Mouse (Mus musculus) heart, embryonic 13.5 days (tissue): ENCODE results near the gene Ep300. TPM values are rescaled to one million over a fixed set of nuclear protein-coding genes. Genes with fewer than 3 reads are reported as not detected.

Experiments
- ATAC-seq: fragments of 200-750 bp; cut with Nextera tagmentation; 2 replicates; pipeline ENCODE4 v1.8.0; 2017; ENCODE audit warnings: moderate TSS enrichment; ENCODE audit not compliant: insufficient number of reproducible peaks, low FRiP score, low TSS enrichment; ENCODE audit errors: extremely low read depth
- H3K27ac ChIP-seq: fragments of 300-500 bp; sonication (generic); replicated peaks from 2 replicates; pipeline ENCODE4 v1.5.1; 2015; ENCODE audit warnings: moderate library complexity, mild to moderate bottlenecking, inconsistent platforms
- H3K27me3 ChIP-seq: fragments of 300-500 bp; sonication (generic); replicated peaks from 2 replicates; pipeline ENCODE4 v1.6.1; 2015; ENCODE audit warnings: mild to moderate bottlenecking, inconsistent platforms
- H3K36me3 ChIP-seq: fragments of 300-500 bp; sonication (generic); 2 replicates; pipeline ENCODE4 v1.6.1; 2015; ENCODE audit warnings: mild to moderate bottlenecking, inconsistent platforms
- H3K4me1 ChIP-seq: fragments of 300-500 bp; sonication (generic); 2 replicates; pipeline ENCODE4 v1.6.1; 2015; ENCODE audit warnings: inconsistent platforms
- H3K4me2 ChIP-seq: fragments of 300-500 bp; sonication (generic); 2 replicates; pipeline ENCODE4 v1.6.1; 2015; ENCODE audit warnings: inconsistent platforms, mild to moderate bottlenecking, moderate library complexity
- H3K4me3 ChIP-seq: fragments of 300-500 bp; sonication (generic); 2 replicates; pipeline ENCODE4 v1.5.1; 2015; ENCODE audit warnings: moderate library complexity, mild to moderate bottlenecking, inconsistent platforms
- H3K9ac ChIP-seq: fragments of 300-500 bp; sonication (generic); 2 replicates; pipeline ENCODE4 v1.6.1; 2015; ENCODE audit warnings: inconsistent platforms, mild to moderate bottlenecking, moderate library complexity
- H3K9me3 ChIP-seq: fragments of 300-500 bp; sonication (generic); 2 replicates; pipeline ENCODE4 v1.6.1; 2016; ENCODE audit warnings: inconsistent platforms
- WGBS: fragments of 180-500 bp; shearing (Covaris S2); methylation state at CpG from one replicate; pipeline ENCODE4 v1.1.7; 2015; ENCODE audit warnings: mixed read lengths; 5-methylcytosine and 5-hydroxymethylcytosine counted together
- polyA plus RNA-seq: library from polyadenylated mRNA; unstranded; fragments of >200 nt; fragmentation: Nextera tagmentation; extraction: Ambion mirVana; gene quantifications from 2 replicates; pipeline ENCODE4 v1.2.1, GENCODE M21; 2015

The Ep300 gene
- 12.3 and 12.6 TPM in 2 replicates for polyA plus RNA-seq

DNA sequence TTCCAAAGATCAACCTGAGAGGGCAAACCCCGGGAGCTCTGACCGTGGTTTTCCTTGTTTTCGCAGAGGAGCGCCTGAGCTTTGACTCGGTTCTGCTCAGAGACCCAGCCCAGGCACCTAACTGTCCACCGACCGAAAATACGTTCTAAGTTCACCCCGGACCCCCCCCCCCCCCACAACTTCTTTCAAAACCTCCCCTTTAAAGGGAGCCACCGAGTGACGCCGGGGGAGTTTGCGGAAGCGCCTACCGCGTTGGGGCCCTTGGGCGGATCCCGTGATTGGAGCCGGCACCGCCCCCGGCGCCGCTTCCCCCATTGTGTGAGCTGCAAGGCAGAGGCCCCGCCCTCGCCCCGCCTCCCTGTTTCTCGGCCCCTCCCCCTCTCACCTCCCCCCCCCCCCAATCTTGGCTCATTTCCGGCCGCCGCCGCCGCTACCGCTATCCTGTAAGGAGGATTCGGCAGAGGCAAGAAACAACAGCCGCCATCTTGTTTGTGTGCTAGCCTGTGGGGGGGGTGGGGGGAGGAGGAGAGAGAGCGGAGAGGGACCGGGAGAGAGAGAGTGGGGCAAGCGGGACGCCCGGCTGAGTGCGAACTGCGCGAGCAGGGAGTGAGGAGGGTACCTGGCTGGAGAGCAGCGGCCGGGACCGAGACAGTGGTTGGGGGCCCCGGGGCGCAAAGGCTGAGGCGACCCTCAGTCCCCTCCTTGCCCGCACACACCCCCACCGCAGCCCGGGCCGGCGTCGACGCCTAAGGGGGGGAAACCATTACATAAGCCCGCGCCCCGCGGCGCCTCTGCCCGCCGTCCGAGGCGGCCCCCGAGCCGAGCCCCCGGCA lies at the start of gene Ep300:
TSS of gene Ep300 (plus strand) at position 439 of the 833 bp plus-strand sequence.
- peak within 1 kb of the TSS; percentile 100 for H3K9ac ChIP-seq
- H3K27ac ChIP-seq = peak within 1 kb of the TSS; percentile 100
- WGBS = under 1% methylated on average over 49 of the region's 68 CpGs
- no peaks in the 10 kb centered on the region for H3K9me3 ChIP-seq
- H3K27me3 ChIP-seq = no peaks in the 10 kb centered on the region
- H3K4me2 ChIP-seq = peak within 1 kb of the TSS; percentile 92
- peaks cover 14% of the 10 kb centered on the region for H3K36me3 ChIP-seq
- peaks cover 32% of the 10 kb centered on the region for H3K4me1 ChIP-seq
- peak; percentile 91 for ATAC-seq
- peak within 1 kb of the TSS; percentile 85 for H3K4me3 ChIP-seq

DNA sequence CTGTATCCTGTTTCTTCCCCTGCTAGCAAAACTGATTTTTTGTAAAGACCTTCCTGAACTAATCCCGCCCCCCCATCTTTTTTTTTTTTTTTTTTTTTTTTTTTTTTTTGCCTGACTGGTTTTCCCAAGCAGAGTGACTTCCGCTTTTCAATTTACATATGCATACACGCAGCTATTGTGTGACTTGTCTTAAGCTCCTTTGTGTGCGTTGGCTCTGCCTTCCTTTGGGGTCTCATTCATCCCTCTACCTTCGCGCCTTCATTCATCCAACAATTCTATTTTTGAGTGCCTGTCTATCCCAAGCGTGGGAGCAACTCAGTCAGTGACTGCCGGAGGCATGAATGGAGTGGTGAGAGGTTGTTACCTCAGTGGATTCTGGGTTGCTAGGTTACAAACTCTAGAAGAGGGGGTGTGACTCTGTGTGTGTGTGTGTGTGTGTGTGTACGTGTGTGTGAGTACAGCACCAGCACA lies 49.2 kb upstream of the Ep300 start:
- WGBS = 36% methylated on average over 9 of the region's 9 CpGs
- H3K9ac ChIP-seq = no peak overlapping the region
- ATAC-seq = no peak

DNA sequence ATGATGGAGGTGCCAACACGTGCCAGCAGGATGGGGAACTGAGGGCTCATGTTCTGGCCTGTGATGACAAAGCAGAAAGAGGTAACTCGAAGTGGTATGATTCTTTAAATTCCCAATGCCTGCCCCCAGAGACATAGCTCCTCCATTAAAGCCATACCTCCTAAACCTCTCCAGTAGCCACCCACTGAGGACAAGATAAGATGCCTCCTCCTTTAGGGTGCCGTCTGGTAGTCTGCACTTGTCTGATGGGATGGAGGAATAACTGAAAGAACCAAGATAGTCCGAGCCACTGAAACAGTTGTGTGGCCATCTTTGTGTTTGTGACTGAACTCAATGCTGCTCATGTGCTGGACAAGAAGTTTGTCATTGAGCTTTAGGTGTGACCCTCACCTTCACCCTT lies 47.0 kb upstream of the Ep300 start:
- Histone ChIP-seq H3K9me3 (no peaks in the 10 kb centered on the region), H3K4me1 (no peaks in the 10 kb centered on the region), H3K4me3 (no peak overlapping the region), H3K9ac (no peak overlapping the region), H3K27me3 (no peaks in the 10 kb centered on the region), H3K4me2 (no peak overlapping the region), H3K36me3 (no peaks in the 10 kb centered on the region), H3K27ac (no peak overlapping the region)
- no peak for ATAC-seq
- 65% methylated on average over 4 of the region's 4 CpGs for WGBS

More for the DNA sequence above, 49.2 kb upstream of the Ep300 start:
- Histone ChIP-seq H3K9me3 (no peaks in the 10 kb centered on the region), H3K4me1 (no peaks in the 10 kb centered on the region), H3K27me3 (no peaks in the 10 kb centered on the region), H3K4me3 (no peak overlapping the region), H3K27ac (no peak overlapping the region), H3K4me2 (no peak overlapping the region; the same call in 1 of the 2 replicates), H3K36me3 (no peaks in the 10 kb centered on the region)

DNA sequence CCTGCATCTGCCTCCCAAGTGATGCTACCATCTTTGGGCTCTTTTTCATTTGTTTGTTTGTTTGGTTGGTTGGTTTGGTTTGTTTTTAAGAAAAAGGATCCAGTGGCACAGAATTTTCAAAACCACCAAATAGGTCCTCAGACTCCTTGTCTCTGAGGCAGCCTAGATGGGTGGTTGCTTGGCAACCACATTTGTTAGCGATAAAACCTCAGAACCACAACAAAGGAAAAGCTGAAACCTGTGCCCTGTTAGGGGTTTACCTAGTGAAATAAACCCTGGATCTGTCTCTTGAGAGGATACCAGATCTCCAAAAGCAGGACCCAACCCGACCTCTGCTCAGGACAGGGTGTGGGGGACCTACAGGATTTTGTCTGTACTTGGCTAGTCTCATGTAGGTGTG lies 45.6 kb upstream of the Ep300 start:
- no peaks in the 10 kb centered on the region for H3K9me3 ChIP-seq
- no peak overlapping the region for H3K4me2 ChIP-seq
- H3K36me3 ChIP-seq = no peaks in the 10 kb centered on the region
- H3K9ac ChIP-seq = no peak overlapping the region
- 67% methylated on average over 2 of the region's 2 CpGs for WGBS
- no peaks in the 10 kb centered on the region for H3K27me3 ChIP-seq
- H3K4me3 ChIP-seq = no peak overlapping the region
- no peak overlapping the region for H3K27ac ChIP-seq
- no peaks in the 10 kb centered on the region for H3K4me1 ChIP-seq
- no peak for ATAC-seq

DNA sequence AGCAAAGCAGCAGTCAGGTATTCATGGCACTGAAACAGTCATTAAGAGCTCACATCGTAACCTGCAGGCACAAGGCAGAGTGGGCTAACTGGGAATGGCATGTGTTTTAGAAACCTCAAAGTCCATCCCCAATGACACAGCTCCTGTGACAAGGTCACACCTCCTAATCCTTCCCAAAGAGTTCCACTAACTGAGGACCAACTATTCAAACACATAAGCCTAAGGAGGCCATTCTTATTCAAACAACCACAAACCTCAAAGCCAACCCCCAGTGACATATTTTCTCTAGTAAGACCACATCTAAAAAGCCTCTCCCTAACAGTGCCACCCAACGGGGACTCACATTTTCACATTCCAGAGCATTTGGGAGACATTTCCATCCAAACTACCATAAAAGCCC lies 40.2 kb upstream of the Ep300 start:
- ATAC-seq = no peak

DNA sequence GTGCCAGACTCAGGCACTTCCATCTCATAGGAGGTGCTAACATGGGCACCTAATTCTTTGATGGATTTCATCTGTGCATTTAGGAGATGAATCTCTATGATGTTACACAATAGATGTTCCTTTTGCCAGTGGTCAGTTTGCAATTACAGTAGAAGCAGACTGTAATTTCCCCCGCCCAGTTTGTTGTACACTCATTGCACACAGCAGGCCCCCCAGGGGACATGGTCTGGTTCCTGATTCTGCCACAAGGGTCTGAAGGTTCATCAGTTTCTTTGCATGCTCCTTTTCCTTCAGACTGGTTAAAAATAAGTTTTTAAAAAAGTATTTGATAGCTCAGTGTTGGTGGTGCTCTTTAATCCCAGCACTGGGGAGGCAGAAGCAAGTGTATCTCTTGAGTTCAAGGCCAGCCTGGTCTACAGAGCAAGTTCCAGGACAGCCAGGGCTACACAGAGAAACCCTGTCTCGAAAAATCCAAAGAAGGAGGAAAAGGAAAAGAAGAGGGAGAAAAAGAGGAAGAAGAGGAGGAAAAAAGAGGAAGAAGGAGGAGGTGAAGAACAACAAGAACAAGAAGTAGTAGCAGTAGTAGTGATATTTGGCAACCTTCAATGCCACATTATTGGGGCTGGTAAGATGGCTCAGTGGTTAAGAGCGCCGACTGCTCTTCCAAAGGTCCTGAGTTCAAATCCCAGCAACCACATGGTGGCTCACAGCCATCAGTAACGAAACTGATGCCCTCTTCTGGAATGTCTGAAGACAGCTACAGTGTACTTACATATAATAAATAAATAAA lies 39.6 kb upstream of the Ep300 start:
- H3K36me3 ChIP-seq = no peaks in the 10 kb centered on the region
- no peak for ATAC-seq

More for the DNA sequence above, 40.2 kb upstream of the Ep300 start:
- Histone ChIP-seq H3K4me2 (no peak overlapping the region), H3K9ac (no peak overlapping the region), H3K4me1 (no peaks in the 10 kb centered on the region), H3K9me3 (no peaks in the 10 kb centered on the region), H3K27me3 (no peaks in the 10 kb centered on the region), H3K36me3 (no peaks in the 10 kb centered on the region), H3K4me3 (no peak overlapping the region), H3K27ac (no peak overlapping the region)
- 75% methylated on average over 2 of the region's 2 CpGs for WGBS

DNA sequence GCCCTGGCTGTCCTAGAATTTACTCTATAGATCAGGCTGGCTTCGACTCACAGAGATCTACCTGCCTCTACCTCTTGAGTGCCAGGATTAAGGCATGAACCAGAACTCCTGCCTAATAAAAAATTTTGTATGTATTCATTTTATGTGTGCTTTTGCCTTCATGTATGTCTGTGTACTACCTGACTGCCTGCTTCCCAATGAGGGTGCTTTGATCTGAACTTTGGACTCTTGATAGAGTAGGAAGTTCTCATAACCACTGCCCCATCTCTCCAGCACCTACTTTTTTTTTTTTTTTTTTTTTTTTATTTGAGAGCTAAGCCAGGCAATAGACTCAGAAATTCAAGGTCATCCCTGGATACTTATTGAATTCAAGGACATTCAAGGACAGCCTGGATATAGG lies 31.7 kb upstream of the Ep300 start:
- no peak overlapping the region for H3K4me3 ChIP-seq
- no peak for ATAC-seq
- WGBS = 76% methylated on average over 1 of the region's 1 CpGs
- H3K27ac ChIP-seq = no peak overlapping the region
- H3K4me1 ChIP-seq = 0 out of 2 replicates have a peak, but pooled peaks cover 4% of the 10 kb centered on the region
- no peak overlapping the region for H3K9ac ChIP-seq
- H3K36me3 ChIP-seq = no peaks in the 10 kb centered on the region
- H3K27me3 ChIP-seq = no peaks in the 10 kb centered on the region
- no peak overlapping the region for H3K4me2 ChIP-seq
- H3K9me3 ChIP-seq = no peaks in the 10 kb centered on the region

More for the DNA sequence above, 39.6 kb upstream of the Ep300 start:
- H3K9me3 ChIP-seq = no peaks in the 10 kb centered on the region
- H3K4me2 ChIP-seq = no peak overlapping the region
- no peak overlapping the region for H3K27ac ChIP-seq
- no peaks in the 10 kb centered on the region for H3K27me3 ChIP-seq
- no peak overlapping the region for H3K4me3 ChIP-seq
- no peaks in the 10 kb centered on the region for H3K4me1 ChIP-seq
- no peak overlapping the region for H3K9ac ChIP-seq
- 77% methylated on average over 5 of the region's 5 CpGs for WGBS

DNA sequence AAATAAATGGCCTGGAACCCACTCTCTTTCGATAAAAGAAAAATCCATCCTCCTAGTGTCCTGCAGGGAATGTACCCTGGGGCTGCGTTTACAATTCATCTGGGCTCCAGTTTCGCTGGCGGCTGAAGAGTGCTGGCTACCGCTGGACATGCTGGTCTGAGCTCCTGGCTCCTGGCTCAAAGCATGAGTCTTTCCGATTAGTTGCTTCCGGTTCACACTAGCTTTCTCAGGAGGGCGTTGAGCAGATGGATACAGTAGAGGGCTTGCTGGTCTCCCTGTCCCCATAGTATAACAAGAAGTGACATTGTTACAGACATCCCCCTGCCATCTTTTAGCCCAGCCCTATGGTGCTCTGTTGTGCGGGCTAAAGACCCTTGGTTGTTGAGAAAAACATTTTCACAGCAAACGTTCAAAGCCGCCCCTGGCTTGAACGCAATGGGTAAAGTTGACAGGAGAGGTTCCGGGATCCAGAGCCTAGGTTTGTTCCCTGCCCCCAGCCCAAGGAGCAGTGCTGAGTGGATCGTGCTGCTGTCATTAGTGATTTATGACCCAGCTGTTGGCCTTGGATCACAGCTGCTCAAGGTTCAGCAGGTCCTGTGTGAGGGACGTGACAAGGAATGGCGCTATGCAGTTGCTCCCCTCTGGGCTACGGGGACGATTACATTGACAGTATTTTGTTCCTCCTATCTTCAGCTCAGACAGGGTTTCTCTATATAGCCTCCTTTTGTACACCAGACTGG lies 30.4 kb upstream of the Ep300 start:
- 58% methylated on average over 18 of the region's 18 CpGs for WGBS
- no peak overlapping the region for H3K4me2 ChIP-seq

DNA sequence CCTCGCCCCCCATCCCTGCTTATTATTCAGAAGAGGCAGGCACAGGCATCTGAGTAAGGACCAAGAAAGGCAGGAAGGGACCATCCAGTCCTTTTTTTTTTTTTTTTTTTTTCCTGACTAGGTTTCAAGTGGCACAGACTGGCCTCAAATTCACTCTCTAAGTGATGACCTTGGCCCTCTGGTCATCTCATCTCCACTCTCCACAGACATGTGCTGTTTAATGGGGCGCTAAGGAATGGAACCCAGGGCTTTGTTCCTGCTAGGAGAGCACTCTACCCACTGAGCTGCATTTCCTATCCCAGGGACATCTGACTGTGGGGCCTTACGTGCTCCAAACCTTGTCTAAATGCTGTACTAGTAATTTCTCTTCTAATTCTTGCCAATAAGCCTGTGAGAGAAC lies 29.2 kb upstream of the Ep300 start:
- no peaks in the 10 kb centered on the region for H3K36me3 ChIP-seq
- no peak overlapping the region for H3K27ac ChIP-seq
- H3K4me3 ChIP-seq = no peak overlapping the region
- 0 out of 2 replicates have a peak, but pooled peaks cover 4% of the 10 kb centered on the region for H3K4me1 ChIP-seq
- H3K4me2 ChIP-seq = no peak overlapping the region
- H3K9ac ChIP-seq = no peak overlapping the region
- H3K9me3 ChIP-seq = no peaks in the 10 kb centered on the region
- no peaks in the 10 kb centered on the region for H3K27me3 ChIP-seq
- no peak for ATAC-seq
- 74% methylated on average over 3 of the region's 3 CpGs for WGBS

More for the DNA sequence above, 30.4 kb upstream of the Ep300 start:
- Histone ChIP-seq H3K4me1 (0 out of 2 replicates have a peak, but pooled peaks cover 4% of the 10 kb centered on the region), H3K9me3 (no peaks in the 10 kb centered on the region), H3K27me3 (no peaks in the 10 kb centered on the region), H3K9ac (no peak overlapping the region), H3K36me3 (no peaks in the 10 kb centered on the region), H3K27ac (no peak overlapping the region), H3K4me3 (no peak overlapping the region)
- ATAC-seq = no peak

DNA sequence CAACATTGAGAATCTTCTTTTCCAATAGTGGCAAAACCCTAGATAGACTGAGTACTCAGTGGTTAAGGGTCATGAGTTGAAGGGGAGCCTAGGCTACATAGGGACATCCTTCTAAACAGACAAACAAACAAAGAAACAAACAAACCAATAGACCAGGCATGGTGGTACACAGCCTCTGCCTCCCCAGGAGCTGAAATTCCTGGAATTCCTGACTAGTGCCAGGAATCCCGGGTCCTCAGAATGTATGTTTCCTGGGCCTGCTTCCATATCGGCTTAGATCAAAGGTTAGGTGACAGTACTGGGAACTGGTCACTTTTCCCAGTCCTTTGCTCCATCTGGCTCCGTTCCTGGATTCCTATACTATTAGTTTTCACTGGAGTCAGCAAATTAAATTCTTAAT lies 23.6 kb upstream of the Ep300 start:
- no peaks in the 10 kb centered on the region for H3K36me3 ChIP-seq
- H3K9ac ChIP-seq = no peak overlapping the region
- H3K4me2 ChIP-seq = no peak overlapping the region
- H3K27ac ChIP-seq = no peak overlapping the region
- no peak overlapping the region for H3K4me3 ChIP-seq
- no peak for ATAC-seq
- WGBS = 25% methylated on average over 3 of the region's 3 CpGs
- no peaks in the 10 kb centered on the region for H3K9me3 ChIP-seq
- peaks cover 3% of the 10 kb centered on the region; the same call in 1 of the 2 replicates for H3K4me1 ChIP-seq
- no peaks in the 10 kb centered on the region for H3K27me3 ChIP-seq

DNA sequence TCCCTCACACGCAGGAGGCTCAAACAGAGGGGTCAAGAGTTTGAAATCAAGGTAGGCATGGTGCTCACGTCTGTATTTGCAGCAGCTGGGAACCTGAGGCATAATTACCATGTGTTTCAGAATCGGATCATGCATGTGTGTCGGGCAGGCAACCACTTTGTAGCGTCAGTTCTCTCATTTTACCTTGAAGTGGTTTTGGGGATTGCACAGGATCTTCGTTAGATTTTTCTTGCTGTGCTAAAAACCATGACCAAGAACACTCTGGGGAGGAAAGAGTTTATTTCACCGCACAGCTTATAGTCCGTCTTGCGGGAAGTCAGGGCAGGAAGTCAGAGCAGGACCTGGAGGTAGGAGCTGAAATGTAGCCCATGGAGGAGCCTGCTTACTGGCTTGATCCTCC lies 23.2 kb upstream of the Ep300 start:
- no peak for ATAC-seq

More for the DNA sequence above, 23.2 kb upstream of the Ep300 start:
- H3K9me3 ChIP-seq = no peaks in the 10 kb centered on the region
- 72% methylated on average over 9 of the region's 9 CpGs for WGBS
- H3K36me3 ChIP-seq = no peaks in the 10 kb centered on the region
- H3K4me3 ChIP-seq = no peak overlapping the region
- H3K4me1 ChIP-seq = peaks cover 3% of the 10 kb centered on the region; the same call in 1 of the 2 replicates
- no peaks in the 10 kb centered on the region for H3K27me3 ChIP-seq
- H3K27ac ChIP-seq = no peak overlapping the region
- H3K4me2 ChIP-seq = no peak overlapping the region
- H3K9ac ChIP-seq = no peak overlapping the region
